Mouse (Mus musculus) heart, adult 9 months (tissue): ENCODE measurements at regions not wholly inside any gene's neighbourhood (a gene's known extent, or its start where the extent isn't known, plus 50 kb on each side); places are given as distances from the start of the nearest gene placed in this dataset.

Experiments
- DNase-seq, 2 experiments: peaks; one replicate each; pipeline ENCODE4 v3.0.0; 2022; ENCODE audit warnings: low spot score in 2 of 2

DNA sequence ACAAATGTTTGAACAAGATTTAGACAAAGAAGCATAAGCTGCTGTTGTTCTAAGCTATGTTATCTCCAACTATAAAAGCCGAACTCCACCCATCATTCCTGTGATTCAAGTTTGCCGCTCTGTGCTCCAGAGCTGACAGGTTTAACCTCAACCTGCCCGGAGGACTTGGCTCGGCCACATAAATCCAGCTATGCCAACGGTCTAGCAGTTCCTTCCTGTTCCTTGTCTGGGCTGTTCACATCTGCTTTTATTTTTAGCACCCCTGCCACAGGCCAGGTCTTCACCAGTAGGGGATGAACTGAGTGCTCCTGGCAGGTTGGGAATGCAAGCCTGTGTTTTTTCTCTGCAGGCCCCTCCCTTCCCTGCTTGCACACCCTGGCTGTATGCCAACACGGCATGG, 51.8 kb upstream of the Gpr12 start:
- DNase-seq: no peak
